Mouse (Mus musculus) cerebellum, adult 18-20 months (tissue): ENCODE results near the gene Krt8.

Source experiments
- DNase-seq, 2 experiments: peaks; one replicate each; pipeline ENCODE4 v3.0.0; 2021

Krt8 gene

GRCm38 (mm10) chr15:102004189-102004588 is at the start of gene Krt8:
Krt8 (minus strand) TSS chr15:102004482.
- DNase-seq, result no peak

GRCm38 (mm10) chr15:102051920-102052683 is 47.8 kb upstream of the Krt8 start:
- DNase-seq, result peak; percentile 22 to 33

GRCm38 (mm10) chr15:102049871-102050270 is 45.6 kb upstream of the Krt8 start:
- no peak for DNase-seq

GRCm38 (mm10) chr15:102048006-102048405 is 43.7 kb upstream of the Krt8 start:
- no peak for DNase-seq

- no peak for DNase-seq
These were observed 41.4 kb upstream of the Krt8 start for GRCm38 (mm10) chr15:102045691-102046090.

- DNase-seq, result no peak
These were observed 40.5 kb upstream of the Krt8 start for GRCm38 (mm10) chr15:102044745-102045144.

- no peak for DNase-seq
These were observed 37.7 kb upstream of the Krt8 start for GRCm38 (mm10) chr15:102041951-102042350.

- no peak for DNase-seq
These were observed 36.0 kb upstream of the Krt8 start for GRCm38 (mm10) chr15:102040277-102040676.

- DNase-seq, result no peak
These were observed 30.1 kb upstream of the Krt8 start for GRCm38 (mm10) chr15:102034121-102035053.

GRCm38 (mm10) chr15:102028040-102028439 is 23.8 kb upstream of the Krt8 start, which contains the start of gene Krt18:
Krt18 (plus strand) TSS chr15:102028180.
- no peak for DNase-seq

GRCm38 (mm10) chr15:102026430-102026829 is 22.1 kb upstream of the Krt8 start:
- DNase-seq, result no peak

GRCm38 (mm10) chr15:102025136-102025872 is 21.0 kb upstream of the Krt8 start:
- DNase-seq, result no peak

- no peak for DNase-seq
These were observed 19.6 kb upstream of the Krt8 start for GRCm38 (mm10) chr15:102023888-102024287.

GRCm38 (mm10) chr15:102022481-102022880 is 18.2 kb upstream of the Krt8 start:
- DNase-seq, result no peak

GRCm38 (mm10) chr15:102017918-102018463 is 13.7 kb upstream of the Krt8 start:
- no peak for DNase-seq

- no peak for DNase-seq
These were observed 12.5 kb upstream of the Krt8 start for GRCm38 (mm10) chr15:102016787-102017186.

- DNase-seq, result no peak
These were observed 11.8 kb upstream of the Krt8 start for GRCm38 (mm10) chr15:102016096-102016495.

- no peak for DNase-seq
These were observed 10.6 kb upstream of the Krt8 start for GRCm38 (mm10) chr15:102014848-102015247.

GRCm38 (mm10) chr15:102013651-102014050 is 9.4 kb upstream of the Krt8 start:
- DNase-seq, result no peak

- DNase-seq, result no peak
These were observed 8.0 kb upstream of the Krt8 start for GRCm38 (mm10) chr15:102012260-102012765.

GRCm38 (mm10) chr15:102010569-102011245 is 6.4 kb upstream of the Krt8 start:
- DNase-seq, result no peak
